Mouse (Mus musculus): Measurements from ENCODE around the gene Cbx5. TPM values are rescaled to one million over a fixed set of nuclear protein-coding genes. Genes with fewer than 3 reads are reported as not detected.

The Cbx5 gene
- polyA plus RNA-seq (2014; fragmentation: Nextera tagmentation; extraction: Ambion mirVana): 159 and 177 TPM in 2 replicates

GRCm38 (mm10) chr15:103239685-103240159 is at the start of gene Cbx5:
Gene Cbx5, minus strand, starts transcription at chr15:103239816.
- peaks cover 27% of the 10 kb centered on the region for H3K4me1 ChIP-seq (ENCODE audit: control insufficient read depth, insufficient read depth, low read length)
- 0% methylated on average over 39 of the region's 39 CpGs for WGBS

GRCm38 (mm10) chr15:103285778-103286417 is 46.3 kb upstream of the Cbx5 start:
- peak; percentile 75 for DNase-seq
- 73% methylated on average over 1 of the region's 1 CpGs for WGBS

More at GRCm38 (mm10) chr15:103239685-103240159, at the start of gene Cbx5:
- Histone ChIP-seq H3K36me3 (ENCODE audit: control insufficient read depth, insufficient read depth, low read length) (peaks cover 29% of the 10 kb centered on the region), H3K4me3 (replicated peaks; ENCODE audit: low read depth, low read length) (peak within 1 kb of the TSS; percentile 59), H3K27me3 (ENCODE audit: control insufficient read depth, insufficient read depth, low read length) (no peaks in the 10 kb centered on the region), H3K4me2 (ENCODE audit: low read length) (peak within 1 kb of the TSS; percentile 85), H3K9ac (replicated peaks; ENCODE audit: low read length) (peak within 1 kb of the TSS; percentile 74), H3K9me3 (ENCODE audit: control insufficient read depth, low read length) (no peaks in the 10 kb centered on the region), H3K27ac (replicated peaks; ENCODE audit: low read depth, low read length) (peak within 1 kb of the TSS; percentile 92)
- peak; percentile 99 for DNase-seq
- peak; percentile 94 for ATAC-seq (ENCODE audit: low FRiP score, low TSS enrichment)

GRCm38 (mm10) chr15:103284647-103285046 is 45.0 kb upstream of the Cbx5 start:
- Histone ChIP-seq H3K9ac (replicated peaks; ENCODE audit: low read length) (no peak overlapping the region), H3K4me1 (ENCODE audit: control insufficient read depth, insufficient read depth, low read length) (peaks cover 11% of the 10 kb centered on the region), H3K27ac (replicated peaks; ENCODE audit: low read depth, low read length) (peak overlapping the region; percentile 28; the same call in 1 of the 2 replicates), H3K4me2 (ENCODE audit: low read length) (no peak overlapping the region), H3K9me3 (ENCODE audit: control insufficient read depth, low read length) (no peaks in the 10 kb centered on the region), H3K36me3 (ENCODE audit: control insufficient read depth, insufficient read depth, low read length) (peaks cover 15% of the 10 kb centered on the region; the same call in 1 of the 2 replicates), H3K4me3 (replicated peaks; ENCODE audit: low read depth, low read length) (no peak overlapping the region), H3K27me3 (ENCODE audit: control insufficient read depth, insufficient read depth, low read length) (no peaks in the 10 kb centered on the region)
- 47% methylated on average over 2 of the region's 2 CpGs for WGBS
- DNase-seq: no peak
- ATAC-seq (ENCODE audit: low FRiP score, low TSS enrichment): no peak

More at GRCm38 (mm10) chr15:103285778-103286417, 46.3 kb upstream of the Cbx5 start:
- Histone ChIP-seq H3K27me3 (ENCODE audit: control insufficient read depth, insufficient read depth, low read length) (no peaks in the 10 kb centered on the region), H3K4me2 (ENCODE audit: low read length) (no peak overlapping the region), H3K9ac (replicated peaks; ENCODE audit: low read length) (no peak overlapping the region; the same call in 1 of the 2 replicates), H3K4me1 (ENCODE audit: control insufficient read depth, insufficient read depth, low read length) (peaks cover 14% of the 10 kb centered on the region), H3K4me3 (replicated peaks; ENCODE audit: low read depth, low read length) (no peak overlapping the region), H3K9me3 (ENCODE audit: control insufficient read depth, low read length) (no peaks in the 10 kb centered on the region), H3K27ac (replicated peaks; ENCODE audit: low read depth, low read length) (peak overlapping the region; percentile 33), H3K36me3 (ENCODE audit: control insufficient read depth, insufficient read depth, low read length) (peaks cover 23% of the 10 kb centered on the region)
- ATAC-seq (ENCODE audit: low FRiP score, low TSS enrichment): no peak; the same call in 1 of the 2 replicates

GRCm38 (mm10) chr15:103284066-103284465 is 44.5 kb upstream of the Cbx5 start:
- ATAC-seq (ENCODE audit: low FRiP score, low TSS enrichment): no peak
- DNase-seq: peak; percentile 72
- no peak overlapping the region for H3K9ac ChIP-seq (replicated peaks; ENCODE audit: low read length)
- peaks cover 9% of the 10 kb centered on the region; the same call in 1 of the 2 replicates for H3K4me1 ChIP-seq (ENCODE audit: control insufficient read depth, insufficient read depth, low read length)
- no peaks in the 10 kb centered on the region for H3K27me3 ChIP-seq (ENCODE audit: control insufficient read depth, insufficient read depth, low read length)
- no peak overlapping the region for H3K4me3 ChIP-seq (replicated peaks; ENCODE audit: low read depth, low read length)
- 49% methylated on average over 3 of the region's 3 CpGs for WGBS
- 0 out of 2 replicates have a peak, but pooled peaks cover 10% of the 10 kb centered on the region for H3K36me3 ChIP-seq (ENCODE audit: control insufficient read depth, insufficient read depth, low read length)
- H3K9me3 ChIP-seq (ENCODE audit: control insufficient read depth, low read length): no peaks in the 10 kb centered on the region
- H3K27ac ChIP-seq (replicated peaks; ENCODE audit: low read depth, low read length): no peak overlapping the region
- H3K4me2 ChIP-seq (ENCODE audit: low read length): no peak overlapping the region

- Histone ChIP-seq H3K4me3 (replicated peaks; ENCODE audit: low read depth, low read length) (no peak overlapping the region), H3K9me3 (ENCODE audit: control insufficient read depth, low read length) (no peaks in the 10 kb centered on the region), H3K4me1 (ENCODE audit: control insufficient read depth, insufficient read depth, low read length) (peaks cover 9% of the 10 kb centered on the region; the same call in 1 of the 2 replicates), H3K4me2 (ENCODE audit: low read length) (no peak overlapping the region), H3K9ac (replicated peaks; ENCODE audit: low read length) (no peak overlapping the region), H3K27ac (replicated peaks; ENCODE audit: low read depth, low read length) (no peak overlapping the region), H3K36me3 (ENCODE audit: control insufficient read depth, insufficient read depth, low read length) (no peaks in the 10 kb centered on the region), H3K27me3 (ENCODE audit: control insufficient read depth, insufficient read depth, low read length) (no peaks in the 10 kb centered on the region)
- 91% methylated on average over 3 of the region's 3 CpGs for WGBS
- DNase-seq (no peak), ATAC-seq (ENCODE audit: low FRiP score, low TSS enrichment) (no peak)
These were observed 42.0 kb upstream of the Cbx5 start for GRCm38 (mm10) chr15:103281465-103282205.

- peak; percentile 62 for DNase-seq
- no peak overlapping the region for H3K4me3 ChIP-seq (replicated peaks; ENCODE audit: low read depth, low read length)
These were observed 41.3 kb upstream of the Cbx5 start for GRCm38 (mm10) chr15:103280817-103281464.

GRCm38 (mm10) chr15:103279750-103280149 is 40.1 kb upstream of the Cbx5 start:
- H3K4me2 ChIP-seq (ENCODE audit: low read length): no peak overlapping the region
- DNase-seq: peak; percentile 52
- no peak overlapping the region for H3K9ac ChIP-seq (replicated peaks; ENCODE audit: low read length)
- H3K9me3 ChIP-seq (ENCODE audit: control insufficient read depth, low read length): no peaks in the 10 kb centered on the region
- no peaks in the 10 kb centered on the region for H3K4me1 ChIP-seq (ENCODE audit: control insufficient read depth, insufficient read depth, low read length)
- no peak overlapping the region for H3K4me3 ChIP-seq (replicated peaks; ENCODE audit: low read depth, low read length)
- WGBS: 66% methylated on average over 3 of the region's 3 CpGs
- H3K27me3 ChIP-seq (ENCODE audit: control insufficient read depth, insufficient read depth, low read length): no peaks in the 10 kb centered on the region
- ATAC-seq (ENCODE audit: low FRiP score, low TSS enrichment): no peak
- H3K36me3 ChIP-seq (ENCODE audit: control insufficient read depth, insufficient read depth, low read length): no peaks in the 10 kb centered on the region
- H3K27ac ChIP-seq (replicated peaks; ENCODE audit: low read depth, low read length): no peak overlapping the region

More at GRCm38 (mm10) chr15:103280817-103281464, 41.3 kb upstream of the Cbx5 start:
- 79% methylated on average over 3 of the region's 3 CpGs for WGBS
- ATAC-seq (ENCODE audit: low FRiP score, low TSS enrichment): no peak
- no peak overlapping the region for H3K9ac ChIP-seq (replicated peaks; ENCODE audit: low read length)
- no peaks in the 10 kb centered on the region for H3K9me3 ChIP-seq (ENCODE audit: control insufficient read depth, low read length)
- no peaks in the 10 kb centered on the region for H3K27me3 ChIP-seq (ENCODE audit: control insufficient read depth, insufficient read depth, low read length)
- no peaks in the 10 kb centered on the region for H3K36me3 ChIP-seq (ENCODE audit: control insufficient read depth, insufficient read depth, low read length)
- peaks cover 7% of the 10 kb centered on the region; the same call in 1 of the 2 replicates for H3K4me1 ChIP-seq (ENCODE audit: control insufficient read depth, insufficient read depth, low read length)
- no peak overlapping the region for H3K27ac ChIP-seq (replicated peaks; ENCODE audit: low read depth, low read length)
- H3K4me2 ChIP-seq (ENCODE audit: low read length): no peak overlapping the region

- no peak for ATAC-seq (ENCODE audit: low FRiP score, low TSS enrichment)
- Histone ChIP-seq H3K9me3 (ENCODE audit: control insufficient read depth, low read length) (no peaks in the 10 kb centered on the region), H3K36me3 (ENCODE audit: control insufficient read depth, insufficient read depth, low read length) (no peaks in the 10 kb centered on the region), H3K4me2 (ENCODE audit: low read length) (no peak overlapping the region), H3K27me3 (ENCODE audit: control insufficient read depth, insufficient read depth, low read length) (no peaks in the 10 kb centered on the region), H3K4me3 (replicated peaks; ENCODE audit: low read depth, low read length) (no peak overlapping the region), H3K9ac (replicated peaks; ENCODE audit: low read length) (no peak overlapping the region; the same call in 1 of the 2 replicates), H3K27ac (replicated peaks; ENCODE audit: low read depth, low read length) (no peak overlapping the region), H3K4me1 (ENCODE audit: control insufficient read depth, insufficient read depth, low read length) (peaks cover 11% of the 10 kb centered on the region)
- WGBS: 78% methylated on average over 7 of the region's 7 CpGs
- no peak for DNase-seq
These were observed 38.3 kb upstream of the Cbx5 start for GRCm38 (mm10) chr15:103277949-103278348.
